Mouse (Mus musculus): ENCODE data around the gene Aldh1b1. TPM values are rescaled to one million over a fixed set of nuclear protein-coding genes. Genes with fewer than 3 reads are reported as not detected.

The Aldh1b1 gene
- total RNA-seq, 2 experiments from 2014 or later = 27.9 to 28.0 TPM

DNA sequence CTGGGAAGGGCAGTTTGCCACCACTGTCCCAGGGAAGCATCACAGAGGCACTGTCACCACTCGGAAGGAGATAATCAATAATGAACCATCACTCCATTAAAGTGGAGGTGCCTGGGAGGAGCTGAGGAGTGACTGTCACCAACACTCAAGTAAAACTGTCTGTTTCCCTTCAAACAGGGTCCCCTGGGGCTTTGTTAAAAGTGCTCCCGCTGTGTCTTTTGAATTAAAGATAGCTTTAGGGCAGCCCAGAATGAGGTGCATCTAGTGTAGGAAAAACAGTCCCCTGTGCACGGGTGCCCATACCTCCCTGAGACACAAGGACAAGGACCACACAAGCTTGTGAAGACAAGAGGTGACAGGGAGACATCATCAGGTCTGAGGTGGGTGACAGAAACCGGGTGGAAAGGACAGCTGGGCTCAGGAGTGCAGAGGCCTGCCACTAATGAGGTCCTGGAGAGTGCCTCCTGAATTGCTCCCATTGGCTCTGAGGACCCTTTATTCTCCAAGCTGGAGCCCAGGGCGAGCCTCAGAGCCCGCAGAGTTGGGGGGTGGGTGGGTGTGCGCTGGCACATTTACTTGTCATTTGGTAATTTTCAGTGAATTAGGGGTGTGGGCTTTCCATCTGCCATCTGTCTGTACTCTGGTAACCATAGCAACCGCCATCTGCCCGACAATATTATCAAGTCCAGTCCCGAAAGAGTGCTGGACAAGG is 25.4 kb downstream of the Aldh1b1 start:
- peak; percentile 66 for DNase-seq
- intact Hi-C loops (cut with DNase I) = no loop called here

DNA sequence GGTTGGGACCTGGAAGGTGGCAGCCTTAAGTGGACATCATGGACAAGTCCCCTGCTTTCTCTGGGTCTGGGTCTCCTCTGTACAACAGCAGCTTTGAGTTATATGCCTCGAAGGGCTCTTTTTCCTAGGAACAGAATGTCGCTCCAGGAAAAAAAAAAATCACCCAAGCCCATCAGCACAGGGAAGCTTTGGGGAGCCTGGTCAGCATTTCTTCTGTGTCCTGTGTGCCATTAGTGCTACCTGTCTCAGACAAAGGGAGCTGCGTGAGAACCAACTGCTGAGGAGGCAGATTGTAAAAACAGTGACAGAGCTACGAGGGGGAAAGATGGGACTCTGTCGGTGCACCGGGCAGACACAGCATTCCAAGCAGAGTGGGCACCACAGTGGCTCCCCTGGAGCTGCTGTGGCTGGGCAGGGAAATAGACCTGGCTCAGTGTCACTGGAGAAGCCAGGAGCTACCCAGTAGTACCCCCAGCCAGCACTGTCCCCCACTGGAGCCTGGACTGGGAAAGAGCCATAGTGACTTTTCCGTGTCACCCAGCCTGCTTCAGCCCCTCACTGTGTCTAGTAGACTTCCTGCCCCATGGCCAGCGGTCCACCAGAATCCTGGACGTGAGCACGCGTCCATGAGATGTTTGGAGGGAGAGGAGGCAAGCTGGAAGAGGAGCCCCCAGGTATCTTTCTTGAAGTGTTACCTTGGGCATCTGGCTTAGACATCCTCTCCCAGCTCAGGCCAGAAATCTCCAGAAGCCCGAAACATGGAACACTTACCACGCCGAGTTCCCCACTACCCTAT is 26.1 kb downstream of the Aldh1b1 start:
- intact Hi-C loops (cut with DNase I) = no loop called here
- no peak for DNase-seq

DNA sequence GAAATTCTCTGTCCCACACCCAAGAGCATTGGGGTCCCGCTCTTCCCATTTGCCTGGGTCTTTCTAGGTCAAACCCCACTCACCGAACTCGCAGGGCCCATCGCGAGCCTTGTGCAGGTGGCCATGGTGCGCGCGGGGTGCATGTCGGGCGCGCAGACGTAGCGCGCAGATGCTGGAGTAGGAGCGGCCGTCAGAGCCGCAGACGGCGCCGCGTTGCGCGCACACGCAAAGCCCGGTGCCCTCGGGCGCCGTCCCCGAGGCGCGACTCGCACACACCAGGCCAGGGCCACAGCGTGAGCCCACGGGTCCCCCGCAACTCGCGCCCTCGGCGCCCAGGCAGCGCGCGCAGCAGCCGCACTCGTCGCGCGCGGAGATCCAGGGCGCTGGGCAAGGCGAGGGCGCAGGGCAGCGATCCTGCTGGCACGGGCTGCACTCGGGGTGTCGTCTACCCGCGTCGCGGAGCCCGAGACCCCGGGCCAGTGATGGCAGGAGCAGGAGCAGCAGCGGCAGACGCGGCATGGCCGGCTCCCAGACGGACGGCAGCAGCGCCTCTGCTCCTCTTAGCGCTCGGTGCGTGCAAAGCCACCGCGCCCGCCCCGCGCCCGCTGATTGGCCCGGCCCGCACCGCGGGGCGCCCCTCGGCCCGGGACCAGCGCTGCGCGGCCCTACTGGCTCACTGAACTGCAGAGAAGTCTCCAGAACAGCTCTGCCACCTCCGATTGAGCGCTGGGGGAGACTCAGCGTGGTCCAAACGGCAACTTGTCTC is 27.6 kb downstream of the Aldh1b1 start, which contains the start of gene Igfbpl1:
Igfbpl1 (minus strand) TSS at position 649 of the 766 bp plus-strand sequence.
- peak; percentile 79 for DNase-seq
- intact Hi-C loops (cut with DNase I) = no loop called here

DNA sequence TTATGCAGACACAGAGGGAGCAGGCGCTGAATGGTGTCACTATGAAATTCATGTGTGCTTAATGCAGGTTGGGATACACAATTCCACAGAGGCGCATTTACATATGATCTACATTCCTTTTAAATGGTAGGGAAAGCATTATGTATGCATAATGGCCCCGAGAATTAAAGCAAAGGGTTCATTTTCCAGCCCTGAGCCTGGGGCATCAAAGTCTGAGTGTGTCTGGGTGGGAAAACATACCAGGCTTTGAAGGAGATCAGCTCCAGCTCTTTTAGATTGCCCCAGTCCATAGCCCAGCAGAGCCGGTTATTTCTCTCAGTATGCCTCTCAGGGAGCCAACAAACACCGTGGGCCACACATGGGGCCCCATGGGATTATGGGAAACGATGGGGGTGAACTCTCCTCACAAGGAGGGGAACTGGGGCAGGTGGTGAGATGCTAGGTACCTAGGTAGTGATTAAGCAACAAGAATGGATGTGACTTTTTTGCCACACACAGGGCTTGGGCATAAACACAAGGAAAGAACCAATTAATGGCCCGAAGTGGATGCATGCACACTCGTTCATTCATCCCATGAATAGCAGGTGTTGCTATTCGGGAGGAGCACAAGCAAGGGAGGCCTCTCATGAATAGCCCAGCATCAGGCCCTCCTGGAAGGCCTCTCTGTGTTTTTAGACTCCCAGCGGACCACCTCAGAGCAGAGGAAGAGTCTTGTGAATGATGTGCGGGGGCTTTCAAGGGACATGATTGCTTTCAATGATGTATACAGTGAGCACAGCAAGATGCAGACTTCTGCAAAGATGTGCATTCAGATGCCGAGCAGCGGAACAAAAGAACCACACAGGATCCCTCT is 31.3 kb downstream of the Aldh1b1 start:
- no peak for DNase-seq
- intact Hi-C loops (cut with DNase I) = no loop called here

DNA sequence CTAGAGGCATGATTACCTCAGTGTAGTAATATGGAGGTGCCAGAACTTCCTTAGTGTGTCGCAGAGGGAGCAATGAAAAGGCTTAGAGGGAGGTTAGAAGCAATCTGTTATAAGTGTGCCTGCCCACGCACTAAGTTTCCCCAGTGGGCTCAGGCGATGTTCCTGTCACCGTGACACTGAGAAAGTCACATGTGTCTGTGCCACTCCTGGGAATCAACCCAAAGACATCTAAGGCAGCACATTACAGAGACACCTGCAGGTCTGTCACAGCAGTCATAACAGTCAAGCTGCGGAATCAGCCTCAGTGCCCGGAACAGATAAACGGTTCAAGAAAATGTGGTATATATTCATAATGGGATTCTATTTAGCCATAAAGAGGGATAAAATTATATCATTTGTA is 33.2 kb downstream of the Aldh1b1 start:
- intact Hi-C loops (cut with DNase I) = loop anchor here (2.0 kb wide), 1 partner anchor 17 kb away; the partner anchor contains the start of gene Stra6l
- no peak for DNase-seq

DNA sequence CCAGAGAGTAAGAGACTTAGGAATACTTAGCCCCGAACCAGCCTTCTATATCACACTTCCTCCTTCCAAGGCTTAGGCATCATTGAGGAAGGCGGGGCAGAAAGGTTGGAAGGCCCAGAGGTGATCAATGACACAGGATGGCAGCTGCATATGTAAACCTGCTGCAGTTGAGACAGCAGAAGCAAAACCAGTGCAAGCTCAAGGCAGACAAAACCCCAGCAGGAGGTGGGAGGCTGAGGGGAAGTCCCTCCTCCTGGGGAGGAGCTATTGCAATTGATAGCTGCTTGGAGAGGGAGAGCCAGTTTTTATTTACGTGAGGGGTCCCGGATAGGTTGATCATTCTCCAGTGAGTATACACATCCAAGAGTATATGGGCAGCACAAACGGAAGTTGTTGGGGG is 34.6 kb downstream of the Aldh1b1 start:
- intact Hi-C loops (cut with DNase I) = loop anchor here (2.0 kb wide), 1 partner anchor 15 kb away; the partner anchor contains the start of gene Stra6l
- no peak for DNase-seq

DNA sequence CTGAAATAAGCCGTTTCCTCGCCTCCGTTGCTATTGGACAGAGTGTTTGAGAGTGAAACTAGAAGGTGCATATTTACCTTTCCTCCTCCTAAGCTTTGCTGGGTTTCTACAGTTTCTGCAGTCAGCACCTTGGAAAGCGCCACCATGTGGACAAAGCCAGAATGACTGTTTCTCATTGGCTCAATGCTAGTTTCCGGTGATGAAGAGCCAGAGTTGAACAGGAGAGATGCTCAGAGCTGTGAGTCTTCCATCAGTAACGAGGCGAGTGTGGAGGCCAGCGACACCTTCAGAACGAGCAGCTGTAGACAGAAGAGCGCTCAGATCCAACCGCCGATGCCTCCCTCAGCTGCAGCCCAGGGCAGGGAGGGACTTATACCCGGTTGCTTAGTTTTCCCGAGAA is 45.5 kb downstream of the Aldh1b1 start:
- peak; percentile 43 for DNase-seq

DNA sequence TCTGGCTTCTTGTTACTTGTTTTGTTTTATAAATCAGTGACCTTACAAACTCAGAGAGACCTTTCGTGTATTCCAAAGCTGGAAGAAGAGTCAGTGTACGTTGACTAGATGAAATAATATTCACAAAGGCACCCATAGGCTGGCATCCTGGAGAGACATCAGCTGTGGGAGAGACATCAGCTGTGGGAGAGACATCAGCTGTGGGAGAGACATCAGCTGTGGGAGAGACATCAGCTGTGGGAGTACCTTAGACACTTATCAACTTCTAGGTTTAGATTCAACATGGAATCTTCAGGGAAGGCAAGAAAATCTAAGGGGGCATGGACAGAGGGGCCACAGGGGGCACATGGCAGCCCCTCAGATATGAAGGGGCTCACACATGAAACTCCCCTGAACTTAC is 47.4 kb downstream of the Aldh1b1 start:
- DNase-seq = no peak
- intact Hi-C loops (cut with DNase I) = no loop called here

More for the DNA sequence above, 45.5 kb downstream of the Aldh1b1 start:
- intact Hi-C loops (cut with DNase I) = no loop called here

DNA sequence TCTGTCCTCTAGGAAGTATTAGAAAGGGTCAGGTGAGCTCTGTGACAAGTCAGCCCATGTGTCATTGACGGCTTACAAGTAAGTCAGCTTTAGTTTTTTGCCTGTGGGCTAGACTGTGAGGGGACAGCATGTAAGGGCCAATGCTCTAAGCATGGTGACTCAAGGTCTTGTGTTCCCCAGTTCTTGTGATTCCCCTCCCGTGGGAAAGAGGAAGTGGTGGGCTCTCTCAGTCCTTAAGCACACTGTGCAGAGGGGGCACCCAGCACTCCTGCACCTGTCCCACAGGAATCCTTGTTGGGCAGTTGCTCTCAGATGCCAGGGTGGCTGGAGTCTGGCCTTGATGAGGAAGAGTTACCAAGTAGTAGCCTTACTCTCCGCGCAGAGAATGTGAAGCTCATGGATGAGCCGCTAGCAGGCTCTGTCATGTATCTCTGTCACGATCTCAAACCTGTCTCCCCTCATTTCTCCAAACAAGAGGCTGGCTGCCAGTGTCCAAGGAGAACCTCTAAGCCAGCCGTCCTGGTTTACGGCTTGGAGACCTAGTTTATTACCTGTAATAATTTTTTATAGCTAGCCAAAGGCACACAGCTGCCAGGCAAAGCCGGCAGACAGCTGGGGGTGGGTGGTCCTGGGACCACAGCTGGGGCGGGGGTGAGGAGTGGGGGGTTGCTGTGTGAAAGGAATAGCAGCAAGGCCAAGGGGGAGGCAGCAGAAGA is 49.4 kb downstream of the Aldh1b1 start, which contains the start of gene Stra6l:
Stra6l (plus strand) TSS at position 556 of the 716 bp plus-strand sequence.
- intact Hi-C loops (cut with DNase I) = loop anchor here (2.0 kb wide), 1 partner anchor 15 kb away; no protein-coding TSS in a partner anchor
- no peak for DNase-seq

DNA sequence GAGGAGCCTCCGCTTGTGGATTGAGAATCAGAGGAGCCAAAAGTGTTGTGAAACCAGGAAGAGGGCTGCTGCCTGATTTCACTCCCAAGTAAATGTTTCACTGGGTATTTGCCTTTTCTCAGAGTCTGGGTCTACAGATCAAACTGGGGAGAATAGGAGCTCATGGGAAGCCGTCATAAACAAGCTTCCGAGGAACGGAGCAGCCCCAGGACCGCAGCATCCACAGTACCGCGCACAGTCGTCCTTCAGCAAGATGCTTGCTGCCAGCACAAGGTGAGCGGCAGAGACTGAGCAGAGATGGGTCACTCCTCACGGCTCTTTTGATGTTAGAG is 50.0 kb downstream of the Aldh1b1 start:
- intact Hi-C loops (cut with DNase I) = loop anchor here (2.0 kb wide), 1 partner anchor 16 kb away; no protein-coding TSS in a partner anchor
- no peak for DNase-seq

DNA sequence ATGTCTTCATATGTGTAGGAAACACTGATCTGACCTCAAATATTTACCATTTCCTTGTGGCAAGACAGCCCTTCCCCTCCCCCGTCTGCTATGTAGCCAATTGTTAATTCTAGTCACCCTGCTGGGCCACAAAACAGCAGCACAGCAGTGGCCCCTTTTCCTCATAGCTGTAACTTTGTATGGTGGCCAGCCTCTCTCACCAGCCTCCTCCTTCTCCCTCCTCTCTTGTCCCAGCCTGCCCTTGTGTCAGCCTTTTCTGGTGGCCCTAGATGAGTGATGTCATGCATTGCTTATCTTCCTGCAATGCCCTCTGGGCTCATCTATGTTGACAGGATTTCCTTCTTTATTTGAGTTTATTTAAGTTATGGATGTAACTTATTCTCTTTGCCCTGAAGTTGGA is 50.6 kb downstream of the Aldh1b1 start:
- intact Hi-C loops (cut with DNase I) = loop anchor here (2.0 kb wide), 1 partner anchor 17 kb away; no protein-coding TSS in a partner anchor
- DNase-seq = no peak

DNA sequence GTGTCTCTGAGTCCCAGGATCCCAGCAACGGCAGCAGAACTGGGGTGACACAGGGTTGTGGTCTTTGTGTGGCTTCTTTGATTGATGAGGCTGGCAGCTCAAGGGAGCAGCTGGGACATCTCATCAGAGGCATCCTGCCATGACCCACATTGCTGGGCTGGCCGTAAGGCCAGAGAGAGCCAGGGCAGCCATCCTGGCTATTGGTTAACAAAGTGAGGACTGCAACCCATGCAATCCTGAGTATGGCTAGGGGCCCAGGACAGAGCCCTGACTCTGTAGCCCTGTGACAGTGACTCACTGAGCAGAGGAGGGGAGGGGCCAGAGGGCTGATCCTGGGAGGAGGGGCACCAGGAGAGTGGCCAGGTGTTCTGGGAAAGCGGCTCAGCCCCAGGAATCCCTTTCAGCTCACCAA is 52.8 kb downstream of the Aldh1b1 start:
- intact Hi-C loops (cut with DNase I) = loop anchor here (10.0 kb wide), 1 partner anchor 437 kb away; no protein-coding TSS in a partner anchor
- peak; percentile 21 for DNase-seq

DNA sequence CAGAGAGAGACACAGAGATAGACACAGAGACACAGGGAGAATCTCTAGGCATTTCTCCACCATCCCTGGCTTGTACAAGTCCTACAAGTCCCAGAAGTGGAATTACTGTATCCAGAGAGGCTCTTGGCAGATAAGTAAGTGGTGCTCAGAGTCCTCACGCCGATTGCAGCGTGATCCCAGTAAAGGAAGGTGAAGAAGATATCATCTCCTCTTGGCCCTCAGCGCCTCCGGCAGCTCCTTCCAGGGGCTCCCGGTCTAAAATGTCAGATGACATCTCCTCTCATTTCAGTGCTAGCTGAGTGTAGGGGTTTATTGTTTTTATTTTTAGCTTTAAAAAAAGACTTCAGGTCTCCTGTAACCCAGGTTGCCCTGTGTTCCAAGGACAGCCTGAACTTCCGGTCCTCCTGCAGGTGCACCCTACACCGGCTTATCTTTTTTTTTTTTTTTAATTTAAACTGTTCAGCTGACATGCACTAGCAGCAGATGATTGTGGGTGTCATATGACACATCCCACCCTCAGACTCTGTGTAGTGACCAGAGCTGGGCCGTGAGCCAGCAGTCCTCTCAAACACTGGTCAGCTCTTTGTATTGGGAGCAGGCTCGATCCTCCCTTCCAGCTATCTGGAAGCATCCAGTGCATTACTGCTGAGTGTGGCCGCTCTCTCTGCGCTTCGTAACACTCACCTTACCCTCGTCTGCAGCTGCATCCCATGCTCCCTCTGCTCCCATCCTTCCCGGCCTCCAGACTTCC is 54.8 kb downstream of the Aldh1b1 start:
- intact Hi-C loops (cut with DNase I) = loop anchor here (10.0 kb wide), 1 partner anchor 439 kb away; no protein-coding TSS in a partner anchor
- DNase-seq = no peak

Other genes with a start within 250 kb of the Aldh1b1 start
- gene Igfbpl1, start 27.9 kb downstream of the Aldh1b1 start, total RNA-seq (2021) = 10 to 100 TPM; 35.5 to 36.2 TPM
- under 1 TPM; 0.16 to 0.20 TPM for gene Stra6l, start 49.6 kb downstream of the Aldh1b1 start, total RNA-seq (2021)
- under 1 TPM; 0.28 to 0.79 TPM for gene Ccdc180, start 91.3 kb downstream of the Aldh1b1 start, total RNA-seq (2021)
- gene Tdrd7, start 166.3 kb downstream of the Aldh1b1 start, total RNA-seq (2021) = 10 to 100 TPM; 26.1 to 29.2 TPM
- gene Tmod1, start 239.9 kb downstream of the Aldh1b1 start, total RNA-seq (2021) = 1 to 10 TPM; 2.4 to 3.4 TPM

All from left cerebral cortex, postnatal 4 days (tissue).